Mouse (Mus musculus) right cerebral cortex, adult 18-20 months (tissue): ENCODE data around the gene Frmd8.

Experiments used
- DNase-seq: peaks from one replicate; pipeline ENCODE4 v3.0.0; 2022; ENCODE audit warnings: mixed read lengths

The Frmd8 gene

DNA sequence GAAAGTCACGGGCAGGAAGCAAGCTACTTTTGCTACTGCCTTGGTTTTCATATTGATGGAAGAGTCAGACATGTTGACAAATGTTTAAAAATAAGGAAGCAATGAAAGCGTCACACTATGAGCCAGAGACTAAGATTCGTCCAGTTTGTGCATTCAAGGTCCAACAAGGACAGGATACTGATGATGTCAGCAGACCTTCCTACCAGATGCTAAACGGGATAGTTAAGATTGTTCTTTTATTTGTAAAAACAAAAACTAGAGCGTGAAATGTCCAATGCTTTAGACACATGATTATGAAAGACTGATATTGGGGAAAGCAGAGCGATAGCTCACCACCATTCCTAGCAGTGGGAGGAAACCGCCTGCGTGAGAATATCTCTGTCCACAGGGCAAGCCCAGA, 37.5 kb downstream of the Frmd8 start:
- no peak for DNase-seq

DNA sequence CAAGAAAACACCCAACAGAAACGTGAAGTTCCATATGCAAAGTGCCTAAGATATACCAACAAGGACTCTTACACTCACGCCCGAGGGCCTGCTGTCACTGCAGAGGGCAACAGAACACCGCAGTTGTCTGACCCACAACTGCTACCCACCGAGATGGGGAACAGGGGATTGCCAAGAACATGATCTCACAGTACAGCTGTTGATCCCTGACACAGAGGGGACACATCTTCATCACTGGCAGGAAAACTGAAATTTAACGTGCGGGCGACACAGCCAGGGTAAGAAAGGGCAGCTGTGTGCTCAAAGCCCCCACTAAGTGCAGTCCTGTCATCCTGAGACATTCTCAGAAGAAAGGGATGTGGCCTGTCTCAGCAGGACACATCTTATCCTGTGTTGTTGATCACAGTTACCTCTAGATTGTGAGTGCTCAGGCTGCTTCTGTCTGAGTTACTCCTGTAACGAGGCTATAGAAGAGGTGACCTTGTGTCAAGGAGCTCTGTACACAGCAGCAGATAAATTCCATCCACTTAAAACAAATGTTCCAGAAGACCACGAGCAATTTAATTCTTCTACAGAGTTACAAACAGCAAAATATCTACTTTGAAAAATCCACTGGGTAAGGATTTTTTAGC, 38.0 kb downstream of the Frmd8 start:
- DNase-seq: no peak

GRCm38 (mm10) chr19:5835922-5836430, 39.1 kb downstream of the Frmd8 start:
- no peak for DNase-seq

GRCm38 (mm10) chr19:5835054-5835921, 39.8 kb downstream of the Frmd8 start:
- DNase-seq: no peak

GRCm38 (mm10) chr19:5834260-5834925, 40.7 kb downstream of the Frmd8 start:
- DNase-seq: no peak

- no peak for DNase-seq
Measured at GRCm38 (mm10) chr19:5833287-5834100, 41.6 kb downstream of the Frmd8 start.

DNA sequence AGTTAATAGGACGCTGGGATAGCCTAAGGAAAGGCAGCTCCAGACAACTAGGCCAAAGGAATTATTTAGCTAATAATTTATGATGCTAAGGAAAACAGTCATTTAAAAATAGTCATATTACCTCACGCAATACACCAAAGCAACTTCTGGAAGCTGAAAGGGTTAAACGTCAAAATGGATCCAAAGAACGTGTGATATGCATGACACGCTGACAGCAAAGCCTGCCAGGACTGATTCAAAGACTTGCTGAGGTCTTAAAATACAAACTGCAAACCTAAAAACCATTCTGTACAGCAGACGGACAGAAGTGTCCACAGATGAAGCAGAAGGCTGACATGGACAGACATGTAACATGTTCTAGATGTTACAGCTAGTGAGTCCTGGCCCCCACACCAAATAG, 42.7 kb downstream of the Frmd8 start:
- no peak for DNase-seq

GRCm38 (mm10) chr19:5831958-5832320, 43.1 kb downstream of the Frmd8 start:
- no peak for DNase-seq

DNA sequence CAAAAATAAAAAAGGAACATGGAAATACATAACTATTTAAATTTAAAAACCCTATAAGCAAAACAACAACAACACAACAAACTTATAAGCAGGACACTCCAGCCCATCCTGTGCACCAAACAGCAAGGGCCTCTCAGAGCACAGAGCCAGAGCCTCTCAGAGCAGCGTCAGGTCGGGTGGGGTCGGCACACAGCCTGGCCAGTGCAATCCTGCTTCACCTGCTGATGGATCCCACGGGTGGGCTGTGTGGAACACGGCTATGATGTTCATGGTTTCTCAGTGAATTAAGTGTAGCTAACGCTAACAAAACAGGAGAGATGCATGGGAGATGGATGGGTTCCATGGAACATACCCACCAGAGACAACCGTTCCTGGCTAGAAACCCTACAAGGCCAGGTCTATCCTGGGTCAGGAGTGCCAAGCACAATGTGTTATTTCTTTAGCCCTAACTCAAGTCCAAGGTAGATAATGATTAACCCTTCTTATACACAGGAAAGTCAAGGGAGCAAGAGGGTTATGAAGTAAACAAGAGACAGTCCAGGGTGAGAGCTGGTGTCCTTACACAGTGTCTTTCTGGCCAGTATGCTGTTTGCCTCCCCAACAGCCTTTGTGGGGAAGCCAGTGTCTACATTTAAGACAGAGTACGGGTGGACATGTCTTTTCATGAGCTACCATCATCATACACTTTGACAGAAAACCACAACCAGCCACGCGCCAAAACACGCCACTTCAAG, 43.7 kb downstream of the Frmd8 start:
- no peak for DNase-seq

GRCm38 (mm10) chr19:5830776-5831175, 44.3 kb downstream of the Frmd8 start:
- DNase-seq: no peak

- no peak for DNase-seq
Measured at GRCm38 (mm10) chr19:5829958-5830615, 45.0 kb downstream of the Frmd8 start.

GRCm38 (mm10) chr19:5828905-5829304, 46.2 kb downstream of the Frmd8 start:
- DNase-seq: no peak

DNA sequence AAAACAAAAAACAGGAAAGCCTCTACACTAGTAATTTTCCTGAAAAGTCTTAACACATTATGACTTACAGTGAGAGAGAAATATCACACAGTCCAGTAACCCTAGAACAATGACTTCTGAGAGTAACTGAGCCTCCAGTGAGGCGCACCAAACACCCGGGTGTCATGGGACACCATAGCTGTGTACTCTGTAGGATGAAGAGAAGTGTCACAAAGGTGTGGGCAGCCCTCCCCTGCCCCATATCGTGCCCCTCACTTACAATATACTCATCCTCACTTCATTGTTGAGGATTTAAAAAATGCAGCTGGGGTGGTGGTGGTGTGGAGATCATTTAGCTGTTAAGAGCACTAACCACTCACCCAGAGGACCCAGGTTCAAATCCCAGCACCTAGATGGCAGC, 46.9 kb downstream of the Frmd8 start:
- no peak for DNase-seq

GRCm38 (mm10) chr19:5827456-5828154, 47.5 kb downstream of the Frmd8 start:
- DNase-seq: no peak

GRCm38 (mm10) chr19:5827044-5827443, 48.0 kb downstream of the Frmd8 start:
- no peak for DNase-seq

GRCm38 (mm10) chr19:5826731-5827002, 48.4 kb downstream of the Frmd8 start:
- no peak for DNase-seq

- DNase-seq: no peak
Measured at GRCm38 (mm10) chr19:5825901-5826730, 49.0 kb downstream of the Frmd8 start.

GRCm38 (mm10) chr19:5824826-5825617, 50.1 kb downstream of the Frmd8 start:
- no peak for DNase-seq
